Mouse (Mus musculus) neural tube, embryonic 13.5 days (tissue): ENCODE data around the gene Dhx16. TPM values are rescaled to one million over a fixed set of nuclear protein-coding genes. Genes with fewer than 3 reads are reported as not detected.
A peak's percentile ranks its signal among the peaks of the same experiment; 100 is the strongest.

Experiments
- ATAC-seq: fragments of 200-750 bp; cut with Nextera tagmentation; 2 replicates; pipeline ENCODE4 v1.8.0; 2017; ENCODE audit warnings: low read depth, mild to moderate bottlenecking, moderate TSS enrichment, moderate library complexity
- H3K27ac ChIP-seq: fragments of 300-500 bp; sonication (generic); replicated peaks from 2 replicates; pipeline ENCODE4 v1.5.1; 2015; ENCODE audit warnings: moderate library complexity, mild to moderate bottlenecking, inconsistent platforms
- H3K27me3 ChIP-seq: fragments of 300-500 bp; sonication (generic); 2 replicates; pipeline ENCODE4 v1.6.1; 2015; ENCODE audit warnings: mild to moderate bottlenecking, inconsistent platforms
- H3K36me3 ChIP-seq: fragments of 300-500 bp; sonication (generic); 2 replicates; pipeline ENCODE4 v1.6.1; 2015; ENCODE audit warnings: mild to moderate bottlenecking, inconsistent platforms
- H3K4me1 ChIP-seq: fragments of 300-500 bp; sonication (generic); replicated peaks from 2 replicates; pipeline ENCODE4 v1.6.1; 2015; ENCODE audit warnings: inconsistent platforms
- H3K4me2 ChIP-seq: fragments of 300-500 bp; sonication (generic); 2 replicates; pipeline ENCODE4 v1.6.1; 2015; ENCODE audit warnings: inconsistent platforms, mild to moderate bottlenecking, moderate library complexity
- H3K4me3 ChIP-seq: fragments of 300-500 bp; sonication (generic); 2 replicates; pipeline ENCODE4 v1.5.1; 2015; ENCODE audit warnings: mild to moderate bottlenecking, inconsistent platforms
- H3K9ac ChIP-seq: fragments of 300-500 bp; sonication (generic); 2 replicates; pipeline ENCODE4 v1.6.1; 2015; ENCODE audit warnings: moderate library complexity, mild to moderate bottlenecking, inconsistent platforms
- H3K9me3 ChIP-seq: fragments of 300-500 bp; sonication (generic); 2 replicates; pipeline ENCODE4 v1.6.1; 2016; ENCODE audit warnings: inconsistent platforms
- WGBS: fragments of 180-500 bp; shearing (Covaris S2); methylation state at CpG from one replicate; pipeline ENCODE4 v1.1.7; 2015; 5-methylcytosine and 5-hydroxymethylcytosine counted together
- polyA plus RNA-seq: library from polyadenylated mRNA; unstranded; fragments of >200 nt; fragmentation: Nextera tagmentation; extraction: Ambion mirVana; gene quantifications from 2 replicates; pipeline ENCODE4 v1.2.1, GENCODE M21; 2015

Gene Dhx16
- polyA plus RNA-seq, 1 experiment from 2014 or later, result 31.0 TPM

DNA sequence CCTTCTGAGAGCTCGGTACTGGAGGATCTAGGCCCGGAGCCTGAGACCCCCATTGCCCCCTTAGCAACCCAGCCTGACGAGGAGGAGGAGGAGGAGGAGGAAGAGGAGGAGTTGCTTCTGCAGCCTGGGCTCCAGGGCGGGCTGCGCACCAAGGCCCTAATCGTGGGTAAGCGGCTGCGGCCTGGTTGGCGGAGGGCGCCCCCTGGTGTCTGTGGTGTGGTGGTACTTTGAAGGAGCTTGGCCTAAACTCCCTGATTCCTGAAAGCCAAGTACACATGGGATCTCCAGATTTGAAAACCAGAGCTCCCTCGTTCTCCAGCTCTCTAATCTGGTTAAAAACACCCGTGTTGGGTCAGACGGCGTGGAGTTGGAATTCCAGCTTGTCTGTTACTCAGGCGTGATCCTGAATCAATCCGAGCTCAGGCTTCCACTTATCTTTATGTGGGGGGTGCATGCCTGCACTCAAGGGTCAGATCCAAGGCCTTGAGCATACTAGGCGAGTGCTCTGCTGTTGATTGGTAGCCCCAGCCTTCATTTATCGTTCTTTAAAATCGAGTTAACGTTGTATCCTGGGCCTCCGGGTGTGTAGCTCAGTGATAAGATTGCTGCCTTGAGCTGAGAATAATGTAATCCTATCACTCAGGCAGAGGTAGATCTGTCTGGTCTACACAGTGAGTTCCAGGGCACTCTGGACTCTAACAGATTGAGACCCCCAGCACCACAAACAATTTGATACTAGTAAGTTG lies 5.7 kb upstream of the Dhx16 start:
- Histone ChIP-seq H3K4me1 (peaks cover 51% of the 10 kb centered on the region), H3K9me3 (no peaks in the 10 kb centered on the region), H3K9ac (peak overlapping the region; percentile 52), H3K36me3 (peaks cover 59% of the 10 kb centered on the region), H3K4me2 (peak overlapping the region; percentile 36), H3K27me3 (no peaks in the 10 kb centered on the region), H3K4me3 (peak overlapping the region; percentile 11; the same call in 1 of the 2 replicates), H3K27ac (0 out of 2 replicates have a peak overlapping the region, but pooled peaks have one; percentile 33)
- 31% methylated on average over 21 of the region's 21 CpGs for WGBS
- no peak for ATAC-seq

DNA sequence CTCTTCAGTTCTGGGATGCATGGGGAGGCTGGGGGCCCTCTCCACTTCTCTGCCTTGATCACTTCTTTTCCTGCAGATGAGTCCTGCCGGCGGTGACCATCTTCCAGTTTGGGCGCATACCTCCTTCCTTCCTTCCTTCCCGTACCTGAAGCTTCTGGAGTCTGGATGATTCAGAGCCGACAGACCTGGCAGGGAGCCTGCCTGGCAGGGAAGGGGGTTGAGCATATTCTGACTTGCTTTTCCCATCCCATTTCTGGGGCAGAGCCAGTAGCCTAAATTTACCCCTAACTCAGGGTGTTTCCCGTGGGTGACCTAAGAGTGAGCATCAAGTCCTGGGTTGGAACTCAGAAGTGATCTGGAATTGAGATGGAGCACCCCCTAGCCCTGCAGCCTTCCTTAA lies 4.9 kb upstream of the Dhx16 start:
- H3K4me1 ChIP-seq, result peaks cover 43% of the 10 kb centered on the region
- H3K27me3 ChIP-seq, result no peaks in the 10 kb centered on the region
- no peak overlapping the region for H3K4me3 ChIP-seq
- no peak overlapping the region for H3K9ac ChIP-seq
- H3K27ac ChIP-seq, result no peak overlapping the region
- WGBS, result 90% methylated on average over 6 of the region's 6 CpGs
- ATAC-seq, result no peak
- no peak overlapping the region for H3K4me2 ChIP-seq
- peaks cover 59% of the 10 kb centered on the region for H3K36me3 ChIP-seq
- no peaks in the 10 kb centered on the region for H3K9me3 ChIP-seq

DNA sequence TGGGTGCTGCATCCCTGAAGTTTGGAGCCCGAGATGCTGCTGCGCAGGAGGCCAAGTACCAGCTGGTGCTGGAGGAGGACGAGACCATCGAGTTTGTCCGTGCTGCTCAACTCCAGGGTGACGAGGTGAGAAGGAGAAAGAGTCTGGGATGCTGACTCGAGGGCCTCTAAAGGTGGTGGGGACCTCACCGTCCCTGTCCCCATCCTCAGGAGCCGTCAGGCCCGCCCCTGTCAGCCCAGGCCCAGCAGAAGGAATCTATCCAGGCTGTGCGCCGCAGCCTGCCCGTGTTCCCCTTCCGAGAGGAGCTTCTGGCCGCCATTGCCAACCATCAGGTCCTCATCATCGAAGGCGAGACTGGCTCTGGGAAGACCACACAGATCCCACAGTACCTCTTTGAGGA lies 3.3 kb downstream of the Dhx16 start:
- Histone ChIP-seq H3K36me3 (peaks cover 67% of the 10 kb centered on the region), H3K27me3 (no peaks in the 10 kb centered on the region), H3K9ac (no peak overlapping the region), H3K4me3 (no peak overlapping the region), H3K4me1 (peaks cover 15% of the 10 kb centered on the region), H3K27ac (no peak overlapping the region), H3K4me2 (no peak overlapping the region), H3K9me3 (no peaks in the 10 kb centered on the region)
- ATAC-seq, result no peak
- 96% methylated on average over 17 of the region's 17 CpGs for WGBS

DNA sequence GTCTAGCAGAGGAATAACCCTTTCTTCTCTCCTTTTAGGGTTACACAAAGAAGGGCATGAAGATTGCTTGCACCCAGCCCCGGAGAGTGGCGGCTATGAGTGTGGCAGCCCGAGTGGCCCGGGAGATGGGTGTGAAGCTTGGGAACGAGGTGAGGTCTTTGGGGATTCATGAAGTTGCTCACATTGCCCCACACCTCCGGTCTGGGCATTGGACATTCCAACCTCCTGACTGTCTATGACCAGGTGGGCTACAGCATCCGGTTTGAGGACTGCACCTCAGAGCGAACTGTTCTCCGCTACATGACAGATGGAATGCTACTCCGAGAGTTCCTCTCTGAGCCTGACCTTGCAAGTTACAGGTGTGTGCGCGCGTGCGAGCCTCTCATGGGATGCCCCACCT lies 4.2 kb downstream of the Dhx16 start:
- no peak overlapping the region for H3K27ac ChIP-seq
- ATAC-seq, result no peak
- H3K36me3 ChIP-seq, result peaks cover 74% of the 10 kb centered on the region
- H3K9me3 ChIP-seq, result no peaks in the 10 kb centered on the region
- peaks cover 15% of the 10 kb centered on the region for H3K4me1 ChIP-seq
- no peaks in the 10 kb centered on the region for H3K27me3 ChIP-seq
- WGBS, result 93% methylated on average over 14 of the region's 14 CpGs
- no peak overlapping the region for H3K4me3 ChIP-seq
- no peak overlapping the region for H3K4me2 ChIP-seq
- no peak overlapping the region for H3K9ac ChIP-seq

DNA sequence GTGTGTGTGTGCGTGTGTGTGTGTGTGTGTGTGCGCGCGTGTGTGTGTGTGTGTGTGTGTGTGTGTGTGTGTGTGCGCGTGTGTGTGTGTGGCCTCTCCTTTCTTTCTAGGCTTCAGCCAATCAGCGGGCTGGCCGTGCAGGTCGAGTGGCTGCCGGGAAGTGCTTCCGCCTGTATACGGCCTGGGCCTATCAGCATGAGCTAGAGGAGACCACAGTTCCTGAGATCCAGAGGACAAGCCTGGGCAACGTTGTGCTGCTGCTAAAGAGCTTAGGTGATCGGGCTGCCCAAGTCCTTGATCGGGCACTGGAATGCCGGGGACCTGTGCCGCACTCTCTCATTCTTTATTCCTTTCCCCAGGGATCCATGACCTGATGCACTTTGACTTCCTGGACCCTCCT lies 8.1 kb downstream of the Dhx16 start:
- no peak for ATAC-seq
- WGBS, result 86% methylated on average over 11 of the region's 17 CpGs
- Histone ChIP-seq H3K36me3 (peaks cover 98% of the 10 kb centered on the region), H3K27me3 (no peaks in the 10 kb centered on the region), H3K4me2 (no peak overlapping the region), H3K9ac (no peak overlapping the region), H3K9me3 (no peaks in the 10 kb centered on the region), H3K4me1 (no peaks in the 10 kb centered on the region), H3K4me3 (no peak overlapping the region), H3K27ac (no peak overlapping the region)

DNA sequence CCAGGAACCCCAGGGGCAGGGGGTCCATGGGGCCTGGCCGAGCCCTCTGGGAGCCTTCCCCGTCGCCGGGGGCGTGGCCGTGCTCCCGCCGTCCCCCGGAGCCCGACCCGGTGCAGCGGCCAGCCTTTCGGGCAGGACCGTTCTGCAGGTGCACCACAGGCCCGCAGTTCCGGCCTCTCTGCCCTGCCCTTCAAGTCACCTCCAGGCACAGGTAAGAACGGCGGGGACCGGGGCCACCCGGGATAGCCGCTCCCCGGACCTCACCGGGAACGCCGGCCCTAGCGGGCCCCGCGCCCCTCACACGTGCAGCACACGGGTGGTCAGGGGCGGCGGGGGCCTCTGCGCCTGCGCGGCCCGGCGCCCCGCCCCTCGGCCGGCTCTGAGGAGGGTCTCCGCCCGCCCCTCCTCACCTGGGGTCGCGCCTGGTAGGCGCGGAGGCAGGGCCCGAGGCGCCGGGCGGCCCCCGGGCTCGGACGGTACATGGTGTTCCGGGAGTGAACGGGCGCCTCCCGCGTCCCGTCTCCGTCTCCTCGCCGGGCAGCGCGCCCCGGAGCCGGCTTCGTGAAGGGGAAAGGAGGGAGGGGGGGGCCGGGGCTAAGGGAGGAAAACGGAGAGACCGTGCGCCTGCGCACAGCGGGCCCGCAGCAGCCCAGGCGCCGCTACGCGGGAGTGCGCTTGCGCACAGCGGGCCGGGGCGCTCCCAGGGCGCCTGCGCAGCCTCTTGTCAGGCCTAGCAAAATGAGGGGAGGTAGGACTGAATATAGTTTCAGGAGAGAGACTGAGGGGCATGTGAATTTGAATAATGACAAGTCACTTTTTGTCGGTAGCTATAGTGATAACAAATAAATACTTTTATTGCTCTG lies 17.4 kb downstream of the Dhx16 start, which contains the start of gene 2310061I04Rik:
2310061I04Rik (minus strand) TSS at position 651 of the 863 bp plus-strand sequence.
- H3K4me3 ChIP-seq, result peak within 1 kb of the TSS; percentile 64
- peaks cover 20% of the 10 kb centered on the region for H3K4me1 ChIP-seq
- peak within 1 kb of the TSS; percentile 85 for H3K9ac ChIP-seq
- no peaks in the 10 kb centered on the region for H3K27me3 ChIP-seq
- 1% methylated on average over 76 of the region's 86 CpGs for WGBS
- H3K36me3 ChIP-seq, result peaks cover 69% of the 10 kb centered on the region
- ATAC-seq, result peak; percentile 94
- H3K27ac ChIP-seq, result peak within 1 kb of the TSS; percentile 97
- H3K4me2 ChIP-seq, result peak within 1 kb of the TSS; percentile 93
- no peaks in the 10 kb centered on the region for H3K9me3 ChIP-seq

DNA sequence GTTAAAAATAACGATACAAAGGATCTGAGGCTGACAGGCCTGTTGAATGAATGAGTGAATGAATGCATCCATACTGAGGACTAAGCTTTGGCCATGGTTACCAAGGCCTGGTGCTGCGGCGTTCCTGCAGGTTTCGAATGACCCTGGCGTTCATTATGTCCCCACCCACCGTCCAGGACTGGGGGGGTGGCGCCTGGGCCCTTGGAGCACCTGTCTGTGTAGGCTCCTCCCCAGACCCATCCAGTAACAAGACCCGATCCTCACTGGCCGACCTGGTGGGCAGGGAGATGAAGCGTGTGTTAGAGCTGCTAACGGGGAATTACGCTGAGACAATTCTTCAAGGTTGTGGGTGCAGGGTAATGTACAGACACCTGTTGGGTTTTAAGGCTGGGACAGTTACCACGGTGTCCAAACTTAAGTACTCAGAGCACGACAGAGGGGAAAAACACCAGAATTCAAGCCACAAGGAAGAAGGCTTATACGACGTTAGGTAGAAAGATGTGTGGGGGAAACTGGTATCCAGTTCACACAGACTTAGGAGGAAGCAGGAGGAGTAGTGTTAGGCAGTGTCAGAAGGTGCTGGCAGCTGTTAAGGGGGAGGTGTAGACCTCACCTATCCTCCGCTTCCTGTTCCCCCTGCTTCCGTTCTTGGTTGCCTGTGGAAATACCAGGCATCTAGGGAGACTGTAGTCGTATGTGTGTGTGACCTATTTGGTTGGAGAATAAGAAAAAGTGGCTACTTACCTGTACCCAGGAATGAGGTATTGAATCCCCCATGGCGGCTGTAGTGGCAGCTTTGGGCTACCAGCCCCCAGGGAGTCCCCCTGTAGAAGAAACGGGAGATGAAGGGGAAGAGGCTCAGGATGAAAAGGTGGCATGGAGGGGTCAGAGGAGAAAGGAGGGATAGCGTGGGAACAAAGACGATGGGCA lies 18.3 kb downstream of the Dhx16 start:
- 45% methylated on average over 23 of the region's 23 CpGs for WGBS
- peak; percentile 49 for ATAC-seq

DNA sequence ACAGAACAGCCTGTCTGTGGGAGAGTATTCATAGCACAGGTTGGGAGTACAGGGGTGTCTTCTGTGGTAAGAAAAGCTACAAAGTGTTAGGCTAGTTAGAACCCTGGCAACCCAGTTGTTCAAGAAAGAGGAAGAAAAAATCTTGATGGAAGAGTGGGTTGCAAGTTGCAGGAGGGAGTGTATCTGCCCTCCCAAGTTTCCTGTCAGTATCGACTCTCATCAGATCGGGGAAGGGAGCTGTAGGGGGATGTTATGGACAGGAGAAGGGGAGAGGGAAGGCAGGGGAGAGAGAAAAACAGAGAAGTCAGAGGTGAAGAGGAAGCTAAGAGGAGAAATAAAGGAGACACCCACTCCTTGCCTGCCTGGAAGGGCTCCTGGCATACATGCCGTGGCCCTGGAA lies 21.0 kb downstream of the Dhx16 start:
- Histone ChIP-seq H3K36me3 (peaks cover 78% of the 10 kb centered on the region), H3K27me3 (no peaks in the 10 kb centered on the region), H3K9ac (no peak overlapping the region), H3K9me3 (no peaks in the 10 kb centered on the region), H3K4me2 (no peak overlapping the region), H3K27ac (no peak overlapping the region), H3K4me1 (peaks cover 17% of the 10 kb centered on the region), H3K4me3 (no peak overlapping the region)
- ATAC-seq, result no peak
- 83% methylated on average over 3 of the region's 3 CpGs for WGBS

More for the DNA sequence above, 18.3 kb downstream of the Dhx16 start:
- Histone ChIP-seq H3K4me2 (peak overlapping the region; percentile 93), H3K27me3 (no peaks in the 10 kb centered on the region), H3K4me1 (peaks cover 20% of the 10 kb centered on the region), H3K9ac (peak overlapping the region; percentile 85), H3K9me3 (no peaks in the 10 kb centered on the region), H3K4me3 (peak overlapping the region; percentile 64), H3K36me3 (peaks cover 69% of the 10 kb centered on the region), H3K27ac (peak overlapping the region; percentile 97)

DNA sequence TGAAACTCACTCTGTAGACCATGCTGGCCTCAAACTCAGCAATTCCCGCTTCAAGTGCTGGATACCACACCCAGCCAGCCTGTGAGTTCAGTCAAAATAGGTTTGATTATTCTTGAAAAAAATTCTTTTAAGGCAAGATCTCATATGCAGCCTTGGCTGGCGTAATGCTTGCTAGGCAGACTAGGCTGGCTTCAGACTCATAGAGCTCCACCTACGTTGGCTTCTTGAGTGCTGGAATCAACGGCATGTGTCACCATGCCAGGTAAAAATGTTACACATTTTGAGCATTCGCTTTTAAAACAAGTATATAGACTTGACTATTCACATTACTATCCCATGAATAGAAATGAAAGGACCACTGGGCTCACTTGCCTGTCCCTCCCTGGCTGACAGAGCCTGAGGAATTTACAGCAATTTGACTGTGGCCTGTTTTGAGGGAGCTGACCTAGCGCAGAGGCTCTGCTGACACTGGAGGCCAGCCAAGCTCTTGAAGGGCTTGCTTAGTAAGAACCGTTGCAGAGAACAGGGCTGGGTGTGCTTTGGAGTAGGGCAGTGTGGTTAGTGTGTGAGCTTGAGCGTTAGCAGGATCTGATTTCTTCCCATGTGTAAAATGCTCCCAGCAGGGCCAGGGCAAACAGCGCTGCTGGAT lies 23.8 kb downstream of the Dhx16 start:
- Histone ChIP-seq H3K4me3 (no peak overlapping the region), H3K27ac (no peak overlapping the region), H3K4me2 (no peak overlapping the region), H3K4me1 (peaks cover 24% of the 10 kb centered on the region), H3K27me3 (no peaks in the 10 kb centered on the region), H3K9me3 (no peaks in the 10 kb centered on the region), H3K9ac (no peak overlapping the region), H3K36me3 (peaks cover 95% of the 10 kb centered on the region)
- no peak for ATAC-seq
- WGBS, result 90% methylated on average over 9 of the region's 9 CpGs

DNA sequence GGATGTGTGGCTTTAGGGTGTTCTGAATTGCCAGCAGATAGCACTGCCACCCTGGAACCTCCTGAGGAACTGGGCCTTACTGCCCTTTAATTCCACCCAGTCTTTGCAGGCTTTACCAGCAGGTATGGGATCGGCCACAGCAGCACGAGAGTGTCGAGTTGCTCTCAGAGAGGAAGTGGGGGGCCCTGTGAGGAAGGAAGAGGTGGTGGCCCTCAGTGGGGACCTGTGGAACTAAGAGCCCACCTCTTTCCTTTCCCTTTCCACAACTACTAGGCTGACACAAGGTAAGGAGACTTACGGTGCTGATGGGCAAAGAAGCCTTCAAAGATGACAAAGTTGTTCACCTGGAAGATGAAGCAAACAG lies 24.4 kb downstream of the Dhx16 start:
- Histone ChIP-seq H3K9ac (no peak overlapping the region), H3K4me1 (peaks cover 29% of the 10 kb centered on the region), H3K27me3 (no peaks in the 10 kb centered on the region), H3K4me3 (no peak overlapping the region), H3K36me3 (peaks cover 93% of the 10 kb centered on the region), H3K9me3 (no peaks in the 10 kb centered on the region), H3K4me2 (no peak overlapping the region), H3K27ac (no peak overlapping the region)
- WGBS, result 87% methylated on average over 4 of the region's 4 CpGs
- no peak for ATAC-seq

DNA sequence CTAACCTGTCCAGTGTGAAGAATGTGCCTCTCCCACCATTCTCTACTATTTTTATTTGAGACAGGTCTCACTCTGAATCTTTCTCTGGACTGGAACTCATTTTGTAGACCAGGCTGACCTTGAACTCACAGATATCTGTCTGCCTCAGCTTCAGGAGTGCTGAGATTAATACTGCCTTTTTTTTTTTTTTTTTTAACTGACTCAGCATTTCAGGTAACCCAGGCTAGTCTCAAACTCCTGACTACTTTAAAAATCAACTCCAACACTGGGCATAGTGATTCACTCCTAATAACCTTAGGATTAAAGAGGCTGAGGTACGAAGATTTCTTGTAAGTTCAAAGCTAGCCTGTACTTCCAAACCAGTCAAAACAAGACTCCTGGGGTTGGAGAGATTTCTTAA lies 26.0 kb downstream of the Dhx16 start:
- Histone ChIP-seq H3K9me3 (no peaks in the 10 kb centered on the region), H3K4me2 (no peak overlapping the region), H3K4me1 (peaks cover 37% of the 10 kb centered on the region), H3K4me3 (no peak overlapping the region), H3K9ac (no peak overlapping the region), H3K27ac (no peak overlapping the region), H3K36me3 (peaks cover 77% of the 10 kb centered on the region), H3K27me3 (no peaks in the 10 kb centered on the region)
- ATAC-seq, result no peak
- 98% methylated on average over 1 of the region's 1 CpGs for WGBS
